Mouse (Mus musculus): ENCODE measurements around the gene Scpep1. TPM values are rescaled to one million over a fixed set of nuclear protein-coding genes. Genes with fewer than 3 reads are reported as not detected.

Scpep1 gene
- polyA plus RNA-seq, 1 experiment from 2014 or later, result 29.6 TPM

DNA sequence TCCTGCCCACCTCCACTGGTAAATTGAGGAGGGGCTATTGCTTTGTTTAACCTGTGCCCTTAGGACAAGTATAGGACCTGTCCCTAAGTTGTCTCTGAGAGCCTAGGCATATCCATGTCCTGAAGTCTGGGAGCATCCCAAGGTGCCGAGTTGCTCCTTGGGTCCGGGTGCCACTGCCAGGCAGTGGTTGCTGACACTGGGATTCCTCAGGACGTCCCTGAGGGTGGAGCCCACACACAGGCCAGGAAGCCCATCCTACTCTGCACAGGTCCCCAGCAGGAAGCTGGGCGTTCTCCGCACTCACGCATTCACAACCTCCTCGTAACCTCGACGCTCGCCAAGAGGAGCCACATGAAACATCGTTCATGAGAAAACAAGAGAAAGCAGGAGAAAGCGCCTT, 13.8 kb downstream of the Scpep1 start:
- Histone ChIP-seq H3K4me2 (no peak overlapping the region), H3K36me3 (peaks cover 22% of the 10 kb centered on the region), H3K27me3 (replicated peaks) (no peaks in the 10 kb centered on the region), H3K4me1 (no peaks in the 10 kb centered on the region), H3K9ac (replicated peaks) (no peak overlapping the region), H3K9me3 (replicated peaks) (no peaks in the 10 kb centered on the region), H3K4me3 (replicated peaks) (no peak overlapping the region), H3K27ac (replicated peaks) (no peak overlapping the region)
- no peak for ATAC-seq (ENCODE audit: low FRiP score)
- 84% methylated on average over 12 of the region's 12 CpGs for WGBS

DNA sequence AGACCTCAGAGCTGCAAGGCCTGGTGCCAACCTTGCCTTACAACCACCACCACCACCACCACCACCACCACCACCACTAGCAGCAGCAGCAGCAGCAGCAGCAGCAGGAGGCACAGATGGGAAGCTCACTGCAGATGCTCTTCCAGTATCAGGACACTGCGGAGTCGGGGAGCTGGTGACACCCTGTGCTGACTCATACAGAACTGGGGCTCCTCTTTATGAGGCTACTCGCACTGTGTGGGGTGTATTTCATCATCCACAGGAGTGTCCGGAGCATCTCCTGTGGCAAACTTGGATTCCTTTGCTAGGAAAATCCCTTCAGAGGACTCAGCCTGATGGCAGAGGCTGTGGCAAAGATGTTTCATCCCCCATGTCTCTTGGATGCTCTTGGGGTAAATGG, 15.6 kb downstream of the Scpep1 start:
- Histone ChIP-seq H3K27me3 (replicated peaks) (no peaks in the 10 kb centered on the region), H3K27ac (replicated peaks) (no peak overlapping the region), H3K4me2 (no peak overlapping the region), H3K36me3 (peaks cover 26% of the 10 kb centered on the region), H3K4me3 (replicated peaks) (no peak overlapping the region), H3K9me3 (replicated peaks) (no peaks in the 10 kb centered on the region), H3K9ac (replicated peaks) (no peak overlapping the region), H3K4me1 (no peaks in the 10 kb centered on the region)
- no peak for ATAC-seq (ENCODE audit: low FRiP score)
- 93% methylated on average over 4 of the region's 4 CpGs for WGBS

DNA sequence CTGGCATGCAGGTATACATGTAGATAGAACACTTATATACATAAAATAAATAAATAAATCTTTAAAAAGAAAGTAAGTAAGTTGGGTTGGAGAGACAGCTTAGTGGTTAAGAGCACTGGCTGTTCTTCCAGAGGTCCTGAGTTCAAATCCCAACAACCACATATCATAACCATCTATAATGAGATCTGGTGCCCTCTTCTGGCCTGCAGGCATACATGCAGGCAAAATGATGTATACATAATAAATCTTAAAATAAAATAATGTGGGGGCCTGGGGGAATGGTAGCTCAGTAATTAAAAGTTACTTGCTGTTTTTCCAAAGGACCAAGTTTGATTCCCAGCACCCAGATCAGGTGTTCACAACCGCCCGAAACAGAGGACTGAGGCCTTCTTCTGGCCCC, 16.5 kb downstream of the Scpep1 start:
- no peak overlapping the region for H3K27ac ChIP-seq (replicated peaks)
- 98% methylated on average over 2 of the region's 2 CpGs for WGBS
- H3K9me3 ChIP-seq (replicated peaks), result no peaks in the 10 kb centered on the region
- H3K36me3 ChIP-seq, result peaks cover 26% of the 10 kb centered on the region
- H3K4me2 ChIP-seq, result no peak overlapping the region
- H3K9ac ChIP-seq (replicated peaks), result no peak overlapping the region
- ATAC-seq (ENCODE audit: low FRiP score), result no peak
- no peaks in the 10 kb centered on the region for H3K4me1 ChIP-seq
- no peak overlapping the region for H3K4me3 ChIP-seq (replicated peaks)
- no peaks in the 10 kb centered on the region for H3K27me3 ChIP-seq (replicated peaks)

DNA sequence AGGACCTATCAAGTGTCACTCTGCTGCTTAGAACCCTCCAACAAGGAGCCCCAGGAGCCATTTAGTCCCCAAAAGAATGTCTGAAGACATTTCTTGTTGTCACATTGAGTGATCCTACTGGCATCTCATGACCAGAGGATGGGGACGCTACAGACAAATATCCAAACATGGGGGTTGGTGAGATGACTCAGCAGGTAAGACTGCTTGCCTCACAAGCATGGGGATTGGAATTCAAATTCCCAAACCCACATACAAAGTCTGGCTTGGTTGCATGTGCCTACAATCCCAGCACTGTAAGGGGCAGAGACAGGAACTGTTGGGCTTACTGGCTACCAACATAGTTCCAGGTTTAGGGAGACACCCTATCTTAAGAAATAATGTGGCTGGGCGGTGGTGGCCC, 17.4 kb downstream of the Scpep1 start:
- no peak for ATAC-seq (ENCODE audit: low FRiP score)
- 98% methylated on average over 2 of the region's 2 CpGs for WGBS
- H3K9me3 ChIP-seq (replicated peaks), result no peaks in the 10 kb centered on the region
- no peak overlapping the region for H3K4me3 ChIP-seq (replicated peaks)
- H3K9ac ChIP-seq (replicated peaks), result no peak overlapping the region
- peaks cover 27% of the 10 kb centered on the region for H3K36me3 ChIP-seq
- H3K4me2 ChIP-seq, result no peak overlapping the region
- H3K27me3 ChIP-seq (replicated peaks), result no peaks in the 10 kb centered on the region
- no peak overlapping the region for H3K27ac ChIP-seq (replicated peaks)
- no peaks in the 10 kb centered on the region for H3K4me1 ChIP-seq

DNA sequence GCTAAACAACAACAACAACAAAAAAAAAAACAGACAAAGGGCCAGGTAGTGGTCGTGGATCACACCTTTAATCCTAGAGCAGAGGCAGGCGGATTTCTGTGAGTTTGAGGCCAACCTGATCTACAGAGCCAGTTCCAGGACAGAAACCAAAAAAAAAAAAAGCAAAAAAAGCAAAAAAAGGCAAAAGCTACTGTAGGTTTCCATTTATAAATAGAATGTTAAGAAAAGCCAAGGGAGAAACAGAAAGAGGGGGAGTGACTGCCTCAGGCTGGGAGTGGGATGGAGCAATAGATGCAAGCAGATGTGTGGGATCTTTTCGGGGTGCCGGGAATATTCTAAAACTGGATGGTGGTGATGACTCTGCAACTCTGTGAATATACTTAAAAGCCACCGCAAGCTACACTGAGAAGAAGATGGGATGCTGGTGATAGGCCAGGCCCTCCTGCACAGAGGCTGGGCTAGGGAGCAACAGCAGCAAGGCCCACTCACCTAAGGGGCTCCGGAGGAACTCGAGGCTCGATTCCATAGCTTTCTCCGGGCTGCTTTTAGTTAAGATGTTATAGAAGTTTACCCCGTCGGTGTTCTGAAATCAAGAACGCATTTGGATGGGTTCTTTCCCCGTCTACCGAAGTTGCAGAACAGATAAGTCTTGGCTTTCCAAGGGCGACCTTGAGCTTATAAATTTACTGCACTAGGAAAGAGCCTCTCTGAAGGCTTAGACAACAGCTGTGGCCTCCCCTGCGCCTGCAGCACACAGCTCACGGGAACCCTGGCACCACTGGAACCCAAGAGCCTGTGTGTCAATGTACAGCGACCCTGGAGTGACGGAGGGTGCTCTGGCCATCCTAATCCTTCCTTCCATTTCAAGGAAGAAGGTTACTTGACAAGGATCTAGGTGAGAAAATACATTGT, 20.9 kb downstream of the Scpep1 start:
- no peak for ATAC-seq (ENCODE audit: low FRiP score)
- WGBS, result 94% methylated on average over 19 of the region's 19 CpGs

DNA sequence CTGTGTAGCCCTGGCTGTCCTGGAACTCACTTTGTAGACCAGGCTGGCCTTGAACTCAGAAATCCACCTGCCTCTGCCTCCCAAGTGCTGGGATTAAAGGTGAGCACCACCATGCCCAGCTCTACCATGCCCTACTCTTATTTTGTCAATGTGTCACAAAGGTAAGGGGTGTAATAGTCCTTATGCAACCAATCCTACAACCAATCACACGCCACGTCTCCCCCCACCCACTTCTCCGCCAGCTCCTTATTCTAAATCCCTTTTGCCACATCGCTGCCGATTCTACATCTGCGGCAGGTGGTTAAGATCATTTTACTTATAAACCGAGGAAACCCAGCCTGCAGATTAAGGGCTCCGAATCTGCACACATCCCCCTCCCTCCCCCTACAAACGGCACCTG, 22.2 kb downstream of the Scpep1 start:
- no peak for ATAC-seq (ENCODE audit: low FRiP score)
- no peaks in the 10 kb centered on the region for H3K4me1 ChIP-seq
- no peaks in the 10 kb centered on the region for H3K9me3 ChIP-seq (replicated peaks)
- H3K9ac ChIP-seq (replicated peaks), result no peak overlapping the region
- H3K4me2 ChIP-seq, result no peak overlapping the region
- peaks cover 26% of the 10 kb centered on the region for H3K36me3 ChIP-seq
- WGBS, result 95% methylated on average over 9 of the region's 9 CpGs
- no peak overlapping the region for H3K4me3 ChIP-seq (replicated peaks)
- no peaks in the 10 kb centered on the region for H3K27me3 ChIP-seq (replicated peaks)
- no peak overlapping the region for H3K27ac ChIP-seq (replicated peaks)

More for the DNA sequence above, 20.9 kb downstream of the Scpep1 start:
- H3K36me3 ChIP-seq, result peaks cover 23% of the 10 kb centered on the region
- H3K9me3 ChIP-seq (replicated peaks), result no peaks in the 10 kb centered on the region
- H3K27me3 ChIP-seq (replicated peaks), result no peaks in the 10 kb centered on the region
- no peak overlapping the region for H3K4me3 ChIP-seq (replicated peaks)
- no peaks in the 10 kb centered on the region for H3K4me1 ChIP-seq
- no peak overlapping the region for H3K4me2 ChIP-seq
- H3K27ac ChIP-seq (replicated peaks), result no peak overlapping the region
- no peak overlapping the region for H3K9ac ChIP-seq (replicated peaks)

DNA sequence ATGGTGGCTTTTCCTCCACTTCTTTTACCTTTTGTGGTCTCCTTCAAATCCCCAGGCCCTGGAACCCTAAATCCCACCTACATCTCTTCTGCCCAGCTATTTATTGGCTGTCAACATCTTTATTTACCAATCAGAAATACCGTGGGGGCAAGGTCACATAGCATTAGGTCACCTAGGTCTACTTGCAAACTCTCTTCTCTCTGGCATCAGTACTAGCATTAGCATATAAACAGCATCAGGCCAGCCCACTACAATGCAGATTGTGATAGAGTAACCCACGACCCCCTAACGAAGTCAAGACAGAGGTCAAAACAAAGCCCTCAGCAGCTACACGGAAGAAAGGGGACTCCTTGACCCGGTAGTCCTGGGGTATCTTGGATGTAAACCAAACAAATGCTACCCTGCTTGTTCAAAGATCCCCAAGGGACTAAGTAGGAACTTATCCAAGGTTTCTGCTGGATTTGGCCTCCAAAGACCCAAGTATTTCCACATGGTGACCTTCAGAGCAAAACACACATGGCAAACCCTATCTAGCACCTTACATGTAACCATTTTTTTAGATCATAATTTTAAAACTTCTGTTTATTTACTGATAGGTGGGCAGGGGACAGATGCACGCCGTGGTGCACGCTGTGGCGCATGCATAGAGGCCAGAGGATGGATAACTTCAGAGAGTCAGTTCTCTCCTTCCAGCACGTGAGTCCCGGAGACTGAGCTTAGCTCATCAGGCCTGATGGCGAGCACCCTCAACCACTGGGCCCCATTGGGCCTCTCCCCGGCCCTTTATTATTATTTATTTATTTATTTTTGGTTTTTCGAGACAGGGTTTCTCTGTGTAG, 23.4 kb downstream of the Scpep1 start:
- Histone ChIP-seq H3K27ac (replicated peaks) (no peak overlapping the region), H3K9ac (replicated peaks) (no peak overlapping the region), H3K4me1 (no peaks in the 10 kb centered on the region), H3K9me3 (replicated peaks) (no peaks in the 10 kb centered on the region), H3K36me3 (peaks cover 26% of the 10 kb centered on the region), H3K4me2 (no peak overlapping the region), H3K4me3 (replicated peaks) (no peak overlapping the region), H3K27me3 (replicated peaks) (no peaks in the 10 kb centered on the region)
- ATAC-seq (ENCODE audit: low FRiP score), result no peak
- 74% methylated on average over 14 of the region's 14 CpGs for WGBS

DNA sequence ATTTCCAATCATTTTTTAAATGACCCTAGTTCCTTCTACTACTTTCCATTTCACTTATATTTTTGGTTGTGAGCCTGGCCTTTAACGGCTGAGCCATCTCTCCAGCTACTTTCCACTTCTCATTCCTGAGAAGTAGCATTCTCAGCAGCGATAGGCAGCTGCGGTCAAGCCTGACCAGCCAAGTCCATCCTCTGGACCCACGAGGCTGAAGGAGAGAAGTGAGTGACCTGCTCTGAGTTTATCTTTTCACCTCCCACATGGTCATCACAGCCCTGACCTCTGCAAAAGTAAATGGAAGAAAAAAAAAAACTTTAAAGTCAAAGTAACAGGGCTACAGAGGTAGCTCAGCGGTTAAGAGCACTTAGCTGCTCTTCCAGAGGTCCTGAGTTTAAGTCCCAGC, 28.7 kb downstream of the Scpep1 start:
- Histone ChIP-seq H3K27ac (replicated peaks) (no peak overlapping the region), H3K9ac (replicated peaks) (no peak overlapping the region), H3K36me3 (peaks cover 22% of the 10 kb centered on the region), H3K9me3 (replicated peaks) (no peaks in the 10 kb centered on the region), H3K4me2 (no peak overlapping the region), H3K27me3 (replicated peaks) (no peaks in the 10 kb centered on the region), H3K4me3 (replicated peaks) (no peak overlapping the region), H3K4me1 (no peaks in the 10 kb centered on the region)
- 94% methylated on average over 5 of the region's 5 CpGs for WGBS
- no peak for ATAC-seq (ENCODE audit: low FRiP score)

DNA sequence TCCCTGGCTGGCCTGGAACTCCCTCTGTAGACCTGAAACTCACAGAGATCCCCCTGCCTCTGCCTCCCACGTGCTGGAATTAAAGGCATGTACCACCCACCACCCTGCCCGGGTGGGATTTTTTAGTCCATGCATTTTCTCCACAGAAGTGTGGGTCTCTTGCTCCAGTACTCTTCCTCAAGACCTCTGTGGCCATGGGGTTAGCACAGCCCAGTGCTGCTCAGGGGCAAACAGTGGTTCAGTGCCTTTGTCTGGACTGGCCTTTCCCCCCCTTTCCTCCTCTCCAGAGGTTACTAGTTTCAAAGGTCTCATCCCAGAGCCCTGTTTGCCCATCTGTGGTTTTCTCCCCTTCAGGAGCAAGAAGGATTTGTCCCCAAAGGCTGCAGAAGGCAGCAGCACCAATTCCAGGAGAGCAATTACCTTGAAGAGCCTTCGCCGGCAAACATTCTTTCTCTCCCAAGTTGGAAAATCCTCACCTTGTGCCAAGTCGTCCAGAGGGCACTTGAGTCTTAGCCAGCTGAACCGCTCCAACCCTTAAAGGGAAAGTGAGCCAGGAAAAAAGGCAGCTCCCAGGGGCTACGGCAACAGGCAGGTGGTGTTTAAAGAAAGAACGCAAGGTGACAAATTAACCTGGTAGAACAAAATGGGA, 45.8 kb downstream of the Scpep1 start:
- Histone ChIP-seq H3K9ac (replicated peaks) (no peak overlapping the region), H3K9me3 (replicated peaks) (no peaks in the 10 kb centered on the region), H3K4me1 (no peaks in the 10 kb centered on the region), H3K27ac (replicated peaks) (no peak overlapping the region), H3K4me3 (replicated peaks) (no peak overlapping the region), H3K36me3 (no peaks in the 10 kb centered on the region), H3K4me2 (no peak overlapping the region), H3K27me3 (replicated peaks) (no peaks in the 10 kb centered on the region)
- no peak for ATAC-seq (ENCODE audit: low FRiP score)
- 75% methylated on average over 8 of the region's 8 CpGs for WGBS

DNA sequence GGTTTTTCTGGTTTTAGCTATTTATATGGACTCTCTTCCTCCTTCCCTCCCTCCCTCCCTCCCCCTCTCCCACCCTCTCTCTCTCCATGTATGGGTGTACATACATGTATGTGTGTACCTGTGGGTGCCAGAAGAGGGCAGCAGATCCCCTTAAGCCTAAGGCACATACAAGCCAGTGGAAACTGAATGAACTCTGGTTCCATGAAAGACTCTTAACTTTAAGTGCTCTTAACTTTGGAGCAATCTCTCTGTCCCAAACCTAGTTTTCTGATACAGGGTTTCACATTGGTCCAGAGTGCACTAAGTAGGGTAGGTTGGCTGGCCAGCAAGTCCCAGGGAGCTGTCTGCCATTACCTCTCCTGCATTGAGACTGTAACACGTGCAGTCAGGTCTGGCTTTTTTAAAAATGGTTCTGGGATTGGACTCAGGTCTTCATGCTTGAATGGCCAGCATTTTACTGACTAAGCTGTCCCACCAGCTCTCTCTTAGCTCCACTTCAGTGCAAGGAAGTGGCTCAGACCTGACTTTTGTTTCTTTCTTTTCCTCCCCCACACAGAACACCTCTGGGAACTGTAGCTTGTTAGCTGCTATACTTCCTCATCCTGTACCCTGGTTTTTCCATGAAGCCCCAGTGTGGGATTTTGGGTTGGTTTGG, 46.6 kb downstream of the Scpep1 start:
- Histone ChIP-seq H3K4me1 (no peaks in the 10 kb centered on the region), H3K9ac (replicated peaks) (no peak overlapping the region), H3K27ac (replicated peaks) (no peak overlapping the region), H3K27me3 (replicated peaks) (no peaks in the 10 kb centered on the region), H3K4me3 (replicated peaks) (no peak overlapping the region), H3K4me2 (no peak overlapping the region), H3K9me3 (replicated peaks) (no peaks in the 10 kb centered on the region), H3K36me3 (no peaks in the 10 kb centered on the region)
- 93% methylated on average over 1 of the region's 1 CpGs for WGBS
- no peak for ATAC-seq (ENCODE audit: low FRiP score)

DNA sequence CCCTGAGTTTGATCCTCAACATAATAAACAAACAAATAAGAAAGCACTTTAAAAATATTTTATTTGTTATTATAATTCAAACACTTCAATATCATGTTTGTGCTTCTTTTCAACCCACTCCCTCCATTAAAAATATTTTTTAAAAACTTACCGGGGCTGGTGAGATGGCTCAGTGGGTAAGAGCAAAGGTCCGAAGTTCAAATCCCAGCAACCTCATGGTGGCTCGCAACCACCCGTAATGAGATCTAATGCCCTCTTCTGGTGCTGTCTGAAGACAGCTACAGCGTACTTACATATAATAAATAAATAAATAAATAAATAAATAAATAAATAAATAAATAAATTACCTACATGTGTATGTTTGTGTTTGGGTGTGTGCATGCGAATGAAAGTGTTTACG, 47.4 kb downstream of the Scpep1 start:
- no peak for ATAC-seq (ENCODE audit: low FRiP score)
- WGBS, result 98% methylated on average over 7 of the region's 7 CpGs
- no peaks in the 10 kb centered on the region for H3K9me3 ChIP-seq (replicated peaks)

More for the DNA sequence above, 47.4 kb downstream of the Scpep1 start:
- Histone ChIP-seq H3K4me2 (no peak overlapping the region), H3K4me1 (no peaks in the 10 kb centered on the region), H3K27me3 (replicated peaks) (no peaks in the 10 kb centered on the region), H3K27ac (replicated peaks) (no peak overlapping the region), H3K36me3 (no peaks in the 10 kb centered on the region), H3K9ac (replicated peaks) (no peak overlapping the region), H3K4me3 (replicated peaks) (no peak overlapping the region)

Measured in neural tube, embryonic 15.5 days (tissue).